Mouse (Mus musculus) liver, embryonic 16.5 days (tissue): ENCODE data around the gene Stk11ip. TPM values are rescaled to one million over a fixed set of nuclear protein-coding genes. Genes with fewer than 3 reads are reported as not detected.
A peak's percentile ranks its signal among the peaks of the same experiment; 100 is the strongest.

Experiments
- ATAC-seq: fragments of 200-750 bp; cut with Nextera tagmentation; 2 replicates; pipeline ENCODE4 v1.8.0; 2017; ENCODE audit warnings: low read depth, mild to moderate bottlenecking, moderate number of reproducible peaks, moderate library complexity
- H3K27ac ChIP-seq: fragments of 300-500 bp; sonication (generic); 2 replicates; pipeline ENCODE4 v1.5.1; 2014; ENCODE audit warnings: mild to moderate bottlenecking, low read length
- H3K27me3 ChIP-seq: fragments of 300-500 bp; sonication (generic); 2 replicates; pipeline ENCODE4 v1.6.1; 2014; ENCODE audit warnings: low read depth, low read length, mixed read lengths; ENCODE audit not compliant: control insufficient read depth, insufficient read depth
- H3K36me3 ChIP-seq: fragments of 300-500 bp; sonication (generic); 2 replicates; pipeline ENCODE4 v1.6.1; 2014; ENCODE audit warnings: mild to moderate bottlenecking; ENCODE audit not compliant: control insufficient read depth, insufficient read depth
- H3K4me1 ChIP-seq: fragments of 300-500 bp; sonication (generic); 2 replicates; pipeline ENCODE4 v1.6.1; 2014; ENCODE audit warnings: low read depth, low read length, mixed read lengths; ENCODE audit not compliant: control insufficient read depth
- H3K4me2 ChIP-seq: fragments of 300-500 bp; sonication (generic); 2 replicates; pipeline ENCODE4 v1.6.1; 2014; ENCODE audit warnings: low read depth, low read length, mixed read lengths
- H3K4me3 ChIP-seq: fragments of 300-500 bp; sonication (generic); 2 replicates; pipeline ENCODE4 v1.5.1; 2014; ENCODE audit warnings: low read depth, mild to moderate bottlenecking, low read length
- H3K9ac ChIP-seq: fragments of 300-500 bp; sonication (generic); 2 replicates; pipeline ENCODE4 v1.6.1; 2014; ENCODE audit warnings: low read depth, low read length
- H3K9me3 ChIP-seq: fragments of 300-500 bp; sonication (generic); replicated peaks from 2 replicates; pipeline ENCODE4 v1.6.1; 2016; ENCODE audit warnings: low read length; ENCODE audit not compliant: control insufficient read depth
- WGBS: fragments of 180-500 bp; shearing (Covaris S2); extraction: QIAGEN DNeasy Blood & Tissue Kit; methylation state at CpG from one replicate; pipeline ENCODE4 v1.1.7; 2014; ENCODE audit not compliant: insufficient replicate concordance; 5-methylcytosine and 5-hydroxymethylcytosine counted together
- polyA plus RNA-seq: library from polyadenylated mRNA; unstranded; fragments of >200 nt; fragmentation: Nextera tagmentation; extraction: Ambion mirVana; gene quantifications from 2 replicates; pipeline ENCODE4 v1.2.1, GENCODE M21; 2015

Gene Stk11ip
- polyA plus RNA-seq, 1 experiment from 2014 or later, result 5.7 TPM

- 69% methylated on average over 7 of the region's 7 CpGs for WGBS
- no peaks in the 10 kb centered on the region for H3K9me3 ChIP-seq
- H3K27ac ChIP-seq, result no peak overlapping the region
- no peak overlapping the region for H3K9ac ChIP-seq
- H3K4me3 ChIP-seq, result no peak overlapping the region
- no peaks in the 10 kb centered on the region for H3K36me3 ChIP-seq
- no peaks in the 10 kb centered on the region for H3K4me1 ChIP-seq
- peaks cover 11% of the 10 kb centered on the region for H3K27me3 ChIP-seq
- no peak overlapping the region for H3K4me2 ChIP-seq
- ATAC-seq, result no peak
Observed at GRCm38 (mm10) chr1:75499441-75499840, 21.9 kb upstream of the Stk11ip start.

GRCm38 (mm10) chr1:75501905-75502304 is 19.4 kb upstream of the Stk11ip start:
- no peak overlapping the region for H3K27ac ChIP-seq
- no peak overlapping the region for H3K4me3 ChIP-seq
- H3K4me2 ChIP-seq, result no peak overlapping the region
- no peaks in the 10 kb centered on the region for H3K4me1 ChIP-seq
- H3K36me3 ChIP-seq, result no peaks in the 10 kb centered on the region
- H3K9ac ChIP-seq, result no peak overlapping the region
- H3K9me3 ChIP-seq, result no peaks in the 10 kb centered on the region
- peaks cover 35% of the 10 kb centered on the region for H3K27me3 ChIP-seq
- WGBS, result 70% methylated on average over 9 of the region's 9 CpGs
- ATAC-seq, result no peak

- no peaks in the 10 kb centered on the region for H3K4me1 ChIP-seq
- WGBS, result 72% methylated on average over 25 of the region's 25 CpGs
- ATAC-seq, result no peak
Observed at GRCm38 (mm10) chr1:75502945-75503650, 18.2 kb upstream of the Stk11ip start.

GRCm38 (mm10) chr1:75503651-75503980 is 17.7 kb upstream of the Stk11ip start:
- H3K27me3 ChIP-seq, result peaks cover 44% of the 10 kb centered on the region
- WGBS, result 79% methylated on average over 23 of the region's 23 CpGs
- H3K9me3 ChIP-seq, result no peaks in the 10 kb centered on the region
- no peak for ATAC-seq
- no peaks in the 10 kb centered on the region for H3K36me3 ChIP-seq
- H3K4me2 ChIP-seq, result no peak overlapping the region
- H3K27ac ChIP-seq, result no peak overlapping the region
- H3K4me1 ChIP-seq, result no peaks in the 10 kb centered on the region
- H3K4me3 ChIP-seq, result no peak overlapping the region
- H3K9ac ChIP-seq, result no peak overlapping the region

More at GRCm38 (mm10) chr1:75502945-75503650, 18.2 kb upstream of the Stk11ip start:
- peaks cover 44% of the 10 kb centered on the region for H3K27me3 ChIP-seq
- no peak overlapping the region for H3K4me2 ChIP-seq
- no peaks in the 10 kb centered on the region for H3K36me3 ChIP-seq
- no peak overlapping the region for H3K27ac ChIP-seq
- H3K4me3 ChIP-seq, result no peak overlapping the region
- no peaks in the 10 kb centered on the region for H3K9me3 ChIP-seq
- H3K9ac ChIP-seq, result no peak overlapping the region

GRCm38 (mm10) chr1:75504256-75505045 is 16.9 kb upstream of the Stk11ip start:
- H3K27ac ChIP-seq, result no peak overlapping the region
- H3K36me3 ChIP-seq, result no peaks in the 10 kb centered on the region
- 53% methylated on average over 9 of the region's 9 CpGs for WGBS
- no peak for ATAC-seq
- no peaks in the 10 kb centered on the region for H3K4me1 ChIP-seq
- H3K9ac ChIP-seq, result no peak overlapping the region
- peaks cover 44% of the 10 kb centered on the region for H3K27me3 ChIP-seq
- no peaks in the 10 kb centered on the region for H3K9me3 ChIP-seq
- no peak overlapping the region; the same call in 1 of the 2 replicates for H3K4me3 ChIP-seq
- H3K4me2 ChIP-seq, result peak overlapping the region; percentile 63; the same call in 1 of the 2 replicates

GRCm38 (mm10) chr1:75505159-75505955 is 16.0 kb upstream of the Stk11ip start:
- H3K4me2 ChIP-seq, result peak overlapping the region; percentile 63
- no peaks in the 10 kb centered on the region for H3K4me1 ChIP-seq
- H3K9me3 ChIP-seq, result no peaks in the 10 kb centered on the region
- no peaks in the 10 kb centered on the region for H3K36me3 ChIP-seq
- peak overlapping the region; percentile 43; the same call in 1 of the 2 replicates for H3K27ac ChIP-seq
- peak overlapping the region; percentile 60 for H3K4me3 ChIP-seq
- 1% methylated on average over 84 of the region's 84 CpGs for WGBS
- H3K27me3 ChIP-seq, result peaks cover 44% of the 10 kb centered on the region
- peak overlapping the region; percentile 56 for H3K9ac ChIP-seq
- no peak for ATAC-seq

- no peaks in the 10 kb centered on the region for H3K36me3 ChIP-seq
- 1% methylated on average over 64 of the region's 65 CpGs for WGBS
- peak within 1 kb of the TSS; percentile 56 for H3K9ac ChIP-seq
- H3K9me3 ChIP-seq, result no peaks in the 10 kb centered on the region
- peak within 1 kb of the TSS; percentile 63 for H3K4me2 ChIP-seq
- peak; percentile 79 for ATAC-seq
- peak within 1 kb of the TSS; percentile 43 for H3K27ac ChIP-seq
- H3K4me3 ChIP-seq, result peak within 1 kb of the TSS; percentile 60
- peaks cover 44% of the 10 kb centered on the region for H3K27me3 ChIP-seq
- H3K4me1 ChIP-seq, result no peaks in the 10 kb centered on the region; the same call in 1 of the 2 replicates
Observed at GRCm38 (mm10) chr1:75505956-75506831, 15.1 kb upstream of the Stk11ip start, which contains the start of gene Obsl1. Obsl1 (minus strand) TSS chr1:75506452.

- no peak for ATAC-seq
- H3K4me1 ChIP-seq, result no peaks in the 10 kb centered on the region; the same call in 1 of the 2 replicates
- peak within 1 kb of the TSS; percentile 43 for H3K27ac ChIP-seq
- peak within 1 kb of the TSS; percentile 56 for H3K9ac ChIP-seq
- no peaks in the 10 kb centered on the region for H3K36me3 ChIP-seq
- H3K9me3 ChIP-seq, result no peaks in the 10 kb centered on the region
- H3K4me2 ChIP-seq, result peak within 1 kb of the TSS; percentile 63
- peaks cover 44% of the 10 kb centered on the region for H3K27me3 ChIP-seq
- 48% methylated on average over 10 of the region's 10 CpGs for WGBS
- H3K4me3 ChIP-seq, result peak within 1 kb of the TSS; percentile 60
Observed at GRCm38 (mm10) chr1:75507006-75507405, 14.3 kb upstream of the Stk11ip start, which contains the start of gene Inha. Inha (plus strand) TSS chr1:75507077.
